Mouse (Mus musculus) embryonic facial prominence, embryonic 12.5 days (tissue): ENCODE data around the gene Saa4. TPM values are rescaled to one million over a fixed set of nuclear protein-coding genes. Genes with fewer than 3 reads are reported as not detected.
"Not testable (repeated sequence)": the region's sequence is repeated elsewhere in the genome, so short reads cannot be mapped to it uniquely, and the experiment has no call there.

Experiments used
- ATAC-seq: fragments of 200-750 bp; cut with Nextera tagmentation; 2 replicates; pipeline ENCODE4 v1.8.0; 2017; ENCODE audit not compliant: insufficient number of reproducible peaks, insufficient read depth, low FRiP score, low TSS enrichment
- H3K27ac ChIP-seq: fragments of 300-500 bp; sonication (generic); 2 replicates; pipeline ENCODE4 v1.5.1; 2016; ENCODE audit warnings: mild to moderate bottlenecking
- H3K27me3 ChIP-seq: fragments of 300-500 bp; sonication (generic); 2 replicates; pipeline ENCODE4 v1.6.1; 2016; ENCODE audit warnings: mild to moderate bottlenecking, moderate library complexity
- H3K36me3 ChIP-seq: fragments of 300-500 bp; sonication (generic); 2 replicates; pipeline ENCODE4 v1.6.1; 2016; ENCODE audit warnings: mild to moderate bottlenecking
- H3K4me1 ChIP-seq: fragments of 300-500 bp; sonication (generic); 2 replicates; pipeline ENCODE4 v1.6.1; 2016
- H3K4me2 ChIP-seq: fragments of 300-500 bp; sonication (generic); replicated peaks from 2 replicates; pipeline ENCODE4 v1.6.1; 2016; ENCODE audit warnings: mild to moderate bottlenecking, moderate library complexity
- H3K4me3 ChIP-seq: fragments of 300-500 bp; sonication (generic); 2 replicates; pipeline ENCODE4 v1.5.1; 2016; ENCODE audit warnings: mild to moderate bottlenecking
- H3K9ac ChIP-seq: fragments of 300-500 bp; sonication (generic); 2 replicates; pipeline ENCODE4 v1.6.1; 2016; ENCODE audit warnings: mild to moderate bottlenecking, moderate library complexity
- H3K9me3 ChIP-seq: fragments of 300-500 bp; sonication (generic); 2 replicates; pipeline ENCODE4 v1.6.1; 2016; ENCODE audit warnings: mild to moderate bottlenecking, moderate library complexity
- WGBS: fragments of 180-500 bp; shearing (Covaris S2); methylation state at CpG from one replicate; pipeline ENCODE4 v1.1.7; 2016; 5-methylcytosine and 5-hydroxymethylcytosine counted together
- polyA plus RNA-seq: library from polyadenylated mRNA; unstranded; fragments of >200 nt; fragmentation: Nextera tagmentation; extraction: Ambion mirVana; gene quantifications from 2 replicates; pipeline ENCODE4 v1.2.1, GENCODE M21; 2016

Saa4 gene
- polyA plus RNA-seq = not detected in 2 replicates

GRCm38 (mm10) chr7:46732458-46732857, at the start of gene Saa4:
Gene Saa4 (minus strand): TSS chr7:46732603.
- no peaks in the 10 kb centered on the region for H3K9me3 ChIP-seq
- no peak within 1 kb of the TSS for H3K4me2 ChIP-seq
- no peaks in the 10 kb centered on the region for H3K27me3 ChIP-seq
- no peak for ATAC-seq
- WGBS = 84% methylated on average over 4 of the region's 4 CpGs
- no peak within 1 kb of the TSS for H3K27ac ChIP-seq
- H3K36me3 ChIP-seq = no peaks in the 10 kb centered on the region
- H3K4me1 ChIP-seq = no peaks in the 10 kb centered on the region
- H3K4me3 ChIP-seq = no peak within 1 kb of the TSS
- H3K9ac ChIP-seq = no peak within 1 kb of the TSS

GRCm38 (mm10) chr7:46770706-46771105, 38.3 kb upstream of the Saa4 start:
- Histone ChIP-seq H3K4me1 (no peaks in the 10 kb centered on the region), H3K4me3 (no peak overlapping the region), H3K9me3 (no peaks in the 10 kb centered on the region), H3K27ac (no peak overlapping the region), H3K36me3 (peaks cover 68% of the 10 kb centered on the region), H3K27me3 (no peaks in the 10 kb centered on the region), H3K4me2 (no peak overlapping the region), H3K9ac (no peak overlapping the region)
- WGBS = 62% methylated on average over 4 of the region's 4 CpGs
- no peak for ATAC-seq

GRCm38 (mm10) chr7:46768451-46768850, 36.0 kb upstream of the Saa4 start:
- 91% methylated on average over 7 of the region's 7 CpGs for WGBS
- H3K9ac ChIP-seq = no peak overlapping the region
- H3K4me2 ChIP-seq = no peak overlapping the region
- no peak for ATAC-seq
- no peaks in the 10 kb centered on the region for H3K4me1 ChIP-seq
- no peak overlapping the region for H3K4me3 ChIP-seq
- H3K36me3 ChIP-seq = peaks cover 64% of the 10 kb centered on the region
- no peak overlapping the region for H3K27ac ChIP-seq
- no peaks in the 10 kb centered on the region for H3K27me3 ChIP-seq
- no peaks in the 10 kb centered on the region for H3K9me3 ChIP-seq

- Histone ChIP-seq H3K27me3 (no peaks in the 10 kb centered on the region), H3K9me3 (no peaks in the 10 kb centered on the region), H3K9ac (no peak overlapping the region), H3K4me1 (no peaks in the 10 kb centered on the region), H3K4me3 (no peak overlapping the region), H3K27ac (no peak overlapping the region), H3K4me2 (no peak overlapping the region), H3K36me3 (peaks cover 64% of the 10 kb centered on the region)
- no peak for ATAC-seq
Measured at GRCm38 (mm10) chr7:46767371-46767770, 35.0 kb upstream of the Saa4 start.

GRCm38 (mm10) chr7:46764672-46765071, 32.3 kb upstream of the Saa4 start:
- Histone ChIP-seq H3K4me3 (no peak overlapping the region), H3K9ac (no peak overlapping the region), H3K27ac (no peak overlapping the region), H3K4me2 (no peak overlapping the region), H3K9me3 (no peaks in the 10 kb centered on the region), H3K27me3 (no peaks in the 10 kb centered on the region), H3K36me3 (peaks cover 78% of the 10 kb centered on the region), H3K4me1 (no peaks in the 10 kb centered on the region)
- ATAC-seq = no peak
- WGBS = 93% methylated on average over 8 of the region's 8 CpGs

GRCm38 (mm10) chr7:46762601-46763000, 30.2 kb upstream of the Saa4 start:
- H3K9me3 ChIP-seq = no peaks in the 10 kb centered on the region
- no peak for ATAC-seq
- no peak overlapping the region for H3K9ac ChIP-seq
- H3K4me1 ChIP-seq = no peaks in the 10 kb centered on the region
- H3K36me3 ChIP-seq = peaks cover 68% of the 10 kb centered on the region
- H3K27ac ChIP-seq = no peak overlapping the region
- H3K4me2 ChIP-seq = no peak overlapping the region
- WGBS = 90% methylated on average over 5 of the region's 5 CpGs
- no peaks in the 10 kb centered on the region for H3K27me3 ChIP-seq
- no peak overlapping the region for H3K4me3 ChIP-seq

- WGBS = 72% methylated on average over 11 of the region's 11 CpGs
- no peak overlapping the region for H3K4me3 ChIP-seq
- H3K27ac ChIP-seq = no peak overlapping the region
- H3K27me3 ChIP-seq = no peaks in the 10 kb centered on the region
- H3K9me3 ChIP-seq = no peaks in the 10 kb centered on the region
- peaks cover 61% of the 10 kb centered on the region for H3K36me3 ChIP-seq
- no peak overlapping the region for H3K9ac ChIP-seq
- H3K4me2 ChIP-seq = no peak overlapping the region
- ATAC-seq = no peak
- H3K4me1 ChIP-seq = no peaks in the 10 kb centered on the region
Measured at GRCm38 (mm10) chr7:46761049-46761795, 28.8 kb upstream of the Saa4 start.

GRCm38 (mm10) chr7:46751490-46751889, 19.1 kb upstream of the Saa4 start, which contains the start of gene Saa2:
Gene Saa2 (plus strand): TSS chr7:46751790.
- Histone ChIP-seq H3K9ac (no peak within 1 kb of the TSS), H3K36me3 (no peaks in the 10 kb centered on the region), H3K27ac (no peak within 1 kb of the TSS), H3K27me3 (no peaks in the 10 kb centered on the region), H3K9me3 (no peaks in the 10 kb centered on the region), H3K4me2 (no peak within 1 kb of the TSS), H3K4me1 (no peaks in the 10 kb centered on the region), H3K4me3 (no peak within 1 kb of the TSS)
- no peak for ATAC-seq
- WGBS = 68% methylated on average over 3 of the region's 3 CpGs

- no peak overlapping the region for H3K27ac ChIP-seq
- 45% methylated on average over 3 of the region's 3 CpGs for WGBS
- H3K36me3 ChIP-seq = no peaks in the 10 kb centered on the region
- H3K9ac ChIP-seq = no peak overlapping the region
- H3K4me3 ChIP-seq = no peak overlapping the region
- no peak for ATAC-seq
- no peaks in the 10 kb centered on the region for H3K4me1 ChIP-seq
- no peaks in the 10 kb centered on the region for H3K27me3 ChIP-seq
- H3K4me2 ChIP-seq = no peak overlapping the region
- H3K9me3 ChIP-seq = no peaks in the 10 kb centered on the region
Measured at GRCm38 (mm10) chr7:46748459-46748858, 16.1 kb upstream of the Saa4 start.

- Histone ChIP-seq H3K4me3 (no peak overlapping the region), H3K4me2 (no peak overlapping the region)
- WGBS = 67% methylated on average over 7 of the region's 7 CpGs
Measured at GRCm38 (mm10) chr7:46746381-46746780, 14.0 kb upstream of the Saa4 start.

GRCm38 (mm10) chr7:46745816-46746215, 13.4 kb upstream of the Saa4 start:
- Histone ChIP-seq H3K4me3 (no peak overlapping the region), H3K36me3 (no peaks in the 10 kb centered on the region), H3K27me3 (no peaks in the 10 kb centered on the region), H3K9ac (no peak overlapping the region), H3K4me2 (no peak overlapping the region), H3K9me3 (no peaks in the 10 kb centered on the region), H3K4me1 (no peaks in the 10 kb centered on the region), H3K27ac (no peak overlapping the region)
- WGBS = 67% methylated on average over 3 of the region's 3 CpGs
- ATAC-seq = no peak

More at GRCm38 (mm10) chr7:46746381-46746780, 14.0 kb upstream of the Saa4 start:
- Histone ChIP-seq H3K4me1 (no peaks in the 10 kb centered on the region), H3K36me3 (no peaks in the 10 kb centered on the region), H3K9me3 (no peaks in the 10 kb centered on the region), H3K27ac (no peak overlapping the region), H3K9ac (no peak overlapping the region), H3K27me3 (no peaks in the 10 kb centered on the region)
- ATAC-seq = no peak

GRCm38 (mm10) chr7:46742880-46743279, 10.5 kb upstream of the Saa4 start, which contains the start of gene Saa1:
Gene Saa1 (minus strand): TSS chr7:46742980.
- not testable (repeated sequence) for H3K27ac ChIP-seq, H3K9ac ChIP-seq, H3K4me1 ChIP-seq, H3K27me3 ChIP-seq, H3K9me3 ChIP-seq, ATAC-seq, H3K4me3 ChIP-seq, H3K4me2 ChIP-seq, H3K36me3 ChIP-seq
- 75% methylated on average over 3 of the region's 3 CpGs for WGBS
